ENCODE assay signal across 8 mouse cellular contexts in genomic region chr10:128923013-128923691, GRCm38 (mm10). TPM values are rescaled to one million over a fixed set of nuclear protein-coding genes. Genes with fewer than 3 reads are reported as not detected.
DNase-seq lines count a peak whose midpoint lies in the region; ATAC-seq and TF ChIP-seq lines count a peak whose summit lies in the region.

No protein-coding gene starts in this region.

- under 1% methylated on average over 42 of the region's 42 CpGs for WGBS in embryonic facial prominence, embryonic 13.5 days
- under 1% methylated on average over 42 of the region's 42 CpGs for WGBS in kidney, adult 2 months
- 1% methylated on average over 42 of the region's 42 CpGs for WGBS in limb, embryonic 12.5 days
- under 1% methylated on average over 42 of the region's 42 CpGs for WGBS in midbrain, embryonic 15.5 days
- under 1% methylated on average over 42 of the region's 42 CpGs for WGBS in spleen, adult 2 months

- peak overlapping the region; percentile 85 for H3K4me3 ChIP-seq in embryonic facial prominence, embryonic 13.5 days
- peak overlapping the region; percentile 65 for H3K4me3 ChIP-seq in kidney, adult 2 months (ENCODE audit: insufficient read depth, low read depth, low read length)
- H3K4me3 ChIP-seq in limb, embryonic 12.5 days (replicated peaks), result peak overlapping the region; percentile 76
- H3K4me3 ChIP-seq in midbrain, embryonic 15.5 days, result peak overlapping the region; percentile 69
- peak overlapping the region; percentile 81 for H3K4me3 ChIP-seq in spleen, adult 2 months (ENCODE audit: extremely low read depth, insufficient read depth, insufficient read length)

- TF ChIP-seq POLR2A in kidney, adult 2 months (IDR thresholded peaks at IDR 0.05; ENCODE audit: low read depth, low read length), result peak; percentile 58
- TF ChIP-seq POLR2A in spleen, adult 2 months (IDR thresholded peaks at IDR 0.05; ENCODE audit: low read depth, low read length), result no peak; the same call in 1 of the 2 replicates

- peaks cover 39% of the 10 kb centered on the region for H3K4me1 ChIP-seq in embryonic facial prominence, embryonic 13.5 days
- H3K4me1 ChIP-seq in kidney, adult 2 months (ENCODE audit: control insufficient read depth, insufficient read depth, low read length), result peaks cover 43% of the 10 kb centered on the region
- peaks cover 36% of the 10 kb centered on the region for H3K4me1 ChIP-seq in limb, embryonic 12.5 days (replicated peaks)
- peaks cover 22% of the 10 kb centered on the region for H3K4me1 ChIP-seq in midbrain, embryonic 15.5 days
- peaks cover 4% of the 10 kb centered on the region; the same call in 1 of the 2 replicates for H3K4me1 ChIP-seq in spleen, adult 2 months (ENCODE audit: control insufficient read depth, insufficient read depth, insufficient read length)

- peaks cover 10% of the 10 kb centered on the region; the same call in 1 of the 2 replicates for H3K27me3 ChIP-seq in embryonic facial prominence, embryonic 13.5 days
- no peaks in the 10 kb centered on the region for H3K27me3 ChIP-seq in kidney, adult 2 months (replicated peaks; ENCODE audit: control insufficient read depth, insufficient read depth, low read length)
- H3K27me3 ChIP-seq in limb, embryonic 12.5 days, result peaks cover 10% of the 10 kb centered on the region
- H3K27me3 ChIP-seq in midbrain, embryonic 15.5 days (replicated peaks), result 0 out of 2 replicates have a peak, but pooled peaks cover under 1% of the 10 kb centered on the region
- no peaks in the 10 kb centered on the region for H3K27me3 ChIP-seq in spleen, adult 2 months (ENCODE audit: control insufficient read depth, insufficient read depth, low read length)

- H3K4me2 ChIP-seq in embryonic facial prominence, embryonic 13.5 days, result peak overlapping the region; percentile 79
- H3K4me2 ChIP-seq in limb, embryonic 12.5 days, result peak overlapping the region; percentile 73
- H3K4me2 ChIP-seq in midbrain, embryonic 15.5 days, result peak overlapping the region; percentile 71

- ATAC-seq in embryonic facial prominence, embryonic 13.5 days (ENCODE audit: insufficient number of reproducible peaks, insufficient read depth, low FRiP score, low TSS enrichment, low read depth), result peak; percentile 91
- peak; percentile 86 for ATAC-seq in limb, embryonic 12.5 days (ENCODE audit: insufficient number of reproducible peaks, insufficient read depth, low FRiP score, low TSS enrichment, low read depth)
- ATAC-seq in midbrain, embryonic 15.5 days (replicated peaks), result peak; percentile 96

- TF ChIP-seq CTCF in kidney, adult 2 months (conservative IDR thresholded peaks at IDR 0.05; ENCODE audit: insufficient read depth, insufficient read length, low read depth, low read length), result 0 out of 2 replicates have a peak, but pooled peaks have one; percentile 26
- no peak for TF ChIP-seq CTCF in spleen, adult 2 months (IDR thresholded peaks at IDR 0.05; ENCODE audit: extremely low read depth, insufficient read depth, insufficient read length, insufficient replicate concordance)

- DNase-seq in 3134 (ENCODE audit: extremely low read depth, insufficient read length, low spot score), result peak; percentile 100
- peak; percentile 98 for DNase-seq in adrenal gland, postnatal 36 days
- peak; percentile 97 to 98 for DNase-seq in heart, adult 18-20 months
- DNase-seq in kidney, adult 2 months, result peak; percentile 98
- DNase-seq in spleen, adult 2 months (ENCODE audit: low read depth in 1 of 2, low spot score in 2 of 2), result peak; percentile 75 to 93

- H3K9me3 ChIP-seq in embryonic facial prominence, embryonic 13.5 days, result no peaks in the 10 kb centered on the region
- no peaks in the 10 kb centered on the region for H3K9me3 ChIP-seq in limb, embryonic 12.5 days
- H3K9me3 ChIP-seq in midbrain, embryonic 15.5 days, result no peaks in the 10 kb centered on the region

- peak overlapping the region; percentile 81 for H3K9ac ChIP-seq in embryonic facial prominence, embryonic 13.5 days
- H3K9ac ChIP-seq in limb, embryonic 12.5 days (replicated peaks), result peak overlapping the region; percentile 74
- peak overlapping the region; percentile 89 for H3K9ac ChIP-seq in midbrain, embryonic 15.5 days

- peak overlapping the region; percentile 91 for H3K27ac ChIP-seq in embryonic facial prominence, embryonic 13.5 days
- H3K27ac ChIP-seq in kidney, adult 2 months (ENCODE audit: insufficient read depth, low read depth, low read length), result peak overlapping the region; percentile 98
- peak overlapping the region; percentile 86 for H3K27ac ChIP-seq in limb, embryonic 12.5 days
- peak overlapping the region; percentile 92 for H3K27ac ChIP-seq in midbrain, embryonic 15.5 days
- H3K27ac ChIP-seq in spleen, adult 2 months (ENCODE audit: insufficient read depth, low read length), result peak overlapping the region; percentile 81

- peaks cover 6% of the 10 kb centered on the region for H3K36me3 ChIP-seq in embryonic facial prominence, embryonic 13.5 days
- H3K36me3 ChIP-seq in kidney, adult 2 months (ENCODE audit: control insufficient read depth, insufficient read depth, low read length), result no peaks in the 10 kb centered on the region
- H3K36me3 ChIP-seq in limb, embryonic 12.5 days, result peaks cover 10% of the 10 kb centered on the region; the same call in 1 of the 2 replicates
- H3K36me3 ChIP-seq in midbrain, embryonic 15.5 days (replicated peaks), result no peaks in the 10 kb centered on the region
- peaks cover 5% of the 10 kb centered on the region for H3K36me3 ChIP-seq in spleen, adult 2 months (ENCODE audit: control insufficient read depth, insufficient read depth, low read length)

RNA-seq across cellular contexts. Expression of gene Rdh5, which starts 0.5 kb away (rescaled TPM):
- total RNA-seq in adrenal gland, postnatal 36 days (2021), result 10 to 100 TPM; 12.0 to 14.0 TPM
- 12.7 and 16.4 TPM in 2 replicates for polyA plus RNA-seq in embryonic facial prominence, embryonic 13.5 days (2015; fragmentation: Nextera tagmentation; extraction: Ambion mirVana)
- total RNA-seq in heart, adult 18-20 months (2021), result 1 to 10 TPM; 4.3 to 4.7 TPM
- polyA plus RNA-seq in kidney, adult 2 months (2012; rRNA removed), result 38.9 and 46.0 TPM in 2 replicates
- polyA plus RNA-seq in limb, embryonic 12.5 days (2016; fragmentation: Nextera tagmentation; extraction: Ambion mirVana), result 9.3 and 11.4 TPM in 2 replicates
- polyA plus RNA-seq in midbrain, embryonic 15.5 days (2015; fragmentation: Nextera tagmentation; extraction: Ambion mirVana), result 12.9 and 15.4 TPM in 2 replicates
- polyA plus RNA-seq in spleen, adult 2 months (2012; rRNA removed), result 15.1 and 15.8 TPM in 2 replicates

RNA-seq across cellular contexts. Expression of gene Bloc1s1, which starts 0.7 kb away (rescaled TPM):
- 100 to 1,000 TPM; 187 to 198 TPM for total RNA-seq in adrenal gland, postnatal 36 days (2021)
- polyA plus RNA-seq in embryonic facial prominence, embryonic 13.5 days (2015; fragmentation: Nextera tagmentation; extraction: Ambion mirVana), result 206 and 216 TPM in 2 replicates
- 100 to 1,000 TPM; 194 to 199 TPM for total RNA-seq in heart, adult 18-20 months (2021)
- 339 and 365 TPM in 2 replicates for polyA plus RNA-seq in kidney, adult 2 months (2012; rRNA removed)
- polyA plus RNA-seq in limb, embryonic 12.5 days (2016; fragmentation: Nextera tagmentation; extraction: Ambion mirVana), result 197 and 202 TPM in 2 replicates
- 259 and 262 TPM in 2 replicates for polyA plus RNA-seq in midbrain, embryonic 15.5 days (2015; fragmentation: Nextera tagmentation; extraction: Ambion mirVana)
- 113 and 138 TPM in 2 replicates for polyA plus RNA-seq in spleen, adult 2 months (2012; rRNA removed)

RNA-seq across cellular contexts. Expression of gene Itga7, which starts 10.5 kb away (rescaled TPM):
- 10 to 100 TPM; 10.4 to 16.0 TPM for total RNA-seq in adrenal gland, postnatal 36 days (2021)
- polyA plus RNA-seq in embryonic facial prominence, embryonic 13.5 days (2015; fragmentation: Nextera tagmentation; extraction: Ambion mirVana), result 1.2 and 2.0 TPM in 2 replicates
- total RNA-seq in heart, adult 18-20 months (2021), result 100 to 1,000 TPM; 144 to 148 TPM
- polyA plus RNA-seq in kidney, adult 2 months (2012; rRNA removed), result 14.6 and 17.8 TPM in 2 replicates
- polyA plus RNA-seq in limb, embryonic 12.5 days (2016; fragmentation: Nextera tagmentation; extraction: Ambion mirVana), result 1.3 and 1.7 TPM in 2 replicates
- 5.1 and 5.5 TPM in 2 replicates for polyA plus RNA-seq in midbrain, embryonic 15.5 days (2015; fragmentation: Nextera tagmentation; extraction: Ambion mirVana)
- 5.8 and 6.5 TPM in 2 replicates for polyA plus RNA-seq in spleen, adult 2 months (2012; rRNA removed)

RNA-seq across cellular contexts. Expression of gene Cd63, which starts 22.4 kb away (rescaled TPM):
- total RNA-seq in adrenal gland, postnatal 36 days (2021), result 100 to 1,000 TPM; 285 to 398 TPM
- 663 and 674 TPM in 2 replicates for polyA plus RNA-seq in embryonic facial prominence, embryonic 13.5 days (2015; fragmentation: Nextera tagmentation; extraction: Ambion mirVana)
- 100 to 1,000 TPM; 144 to 158 TPM for total RNA-seq in heart, adult 18-20 months (2021)
- 713 and 847 TPM in 2 replicates for polyA plus RNA-seq in kidney, adult 2 months (2012; rRNA removed)
- polyA plus RNA-seq in limb, embryonic 12.5 days (2016; fragmentation: Nextera tagmentation; extraction: Ambion mirVana), result 522 and 547 TPM in 2 replicates
- polyA plus RNA-seq in midbrain, embryonic 15.5 days (2015; fragmentation: Nextera tagmentation; extraction: Ambion mirVana), result 154 and 184 TPM in 2 replicates
- 25.8 and 35.7 TPM in 2 replicates for polyA plus RNA-seq in spleen, adult 2 months (2012; rRNA removed)

RNA-seq across cellular contexts. Expression of gene Gdf11, which starts 31.6 kb away (rescaled TPM):
- total RNA-seq in adrenal gland, postnatal 36 days (2021), result 1 to 10 TPM; 1.7 to 2.3 TPM
- 7.0 and 8.3 TPM in 2 replicates for polyA plus RNA-seq in embryonic facial prominence, embryonic 13.5 days (2015; fragmentation: Nextera tagmentation; extraction: Ambion mirVana)
- total RNA-seq in heart, adult 18-20 months (2021), result 1 to 10 TPM; 2.3 to 2.6 TPM
- 2.5 and 2.9 TPM in 2 replicates for polyA plus RNA-seq in kidney, adult 2 months (2012; rRNA removed)
- polyA plus RNA-seq in limb, embryonic 12.5 days (2016; fragmentation: Nextera tagmentation; extraction: Ambion mirVana), result 15.2 and 20.7 TPM in 2 replicates
- polyA plus RNA-seq in midbrain, embryonic 15.5 days (2015; fragmentation: Nextera tagmentation; extraction: Ambion mirVana), result 10.3 and 10.9 TPM in 2 replicates
- polyA plus RNA-seq in spleen, adult 2 months (2012; rRNA removed), result 5.8 and 6.0 TPM in 2 replicates

Comparison
In these comparisons a context has a peak if more than half of its experiments do, and no peak if none do; other contexts are left out.
1. Peak in every context shown above with its lines: DNase-seq, ATAC-seq, H3K4me3 ChIP-seq and H3K27ac ChIP-seq.